Mouse (Mus musculus) common myeloid progenitor, adult 5-6 weeks (primary cell): ENCODE measurements around the gene Proser3. TPM values are rescaled to one million over a fixed set of nuclear protein-coding genes. Genes with fewer than 3 reads are reported as not detected.

ENCODE experiments used
- ATAC-seq: replicated peaks from 2 replicates; pipeline ENCODE4 v1.8.0; 2016; ENCODE audit warnings: low read depth, mild to moderate bottlenecking, moderate TSS enrichment, inconsistent platforms; ENCODE audit not compliant: poor library complexity, severe bottlenecking
- total RNA-seq: library from RNA; stranded (forward); fragments of 200-1000, 187-1606 nt; gene quantifications from 2 replicates; pipeline ENCODE4 v1.2.3, GENCODE M21; 2017

Gene Proser3
- total RNA-seq, 1 experiment from 2014 or later, result 4.7 TPM

GRCm38 (mm10) chr7:30581547-30581946, 29.4 kb upstream of the Proser3 start:
- ATAC-seq, result no peak

GRCm38 (mm10) chr7:30579950-30580349, 27.9 kb upstream of the Proser3 start:
- ATAC-seq, result no peak

- ATAC-seq, result peak; percentile 65; the same call in 1 of the 2 replicates
Observed at GRCm38 (mm10) chr7:30572969-30573368, 20.9 kb upstream of the Proser3 start.

- ATAC-seq, result no peak
Observed at GRCm38 (mm10) chr7:30572389-30572788, 20.3 kb upstream of the Proser3 start.

- ATAC-seq, result no peak
Observed at GRCm38 (mm10) chr7:30567555-30567954, 15.5 kb upstream of the Proser3 start.

GRCm38 (mm10) chr7:30566033-30566432, 13.9 kb upstream of the Proser3 start:
- no peak for ATAC-seq

- ATAC-seq, result no peak
Observed at GRCm38 (mm10) chr7:30564970-30565571, 13.0 kb upstream of the Proser3 start, which contains the start of gene Igflr1. Igflr1 (plus strand) TSS chr7:30565427.

- ATAC-seq, result no peak
Observed at GRCm38 (mm10) chr7:30563906-30564280, 11.8 kb upstream of the Proser3 start.

GRCm38 (mm10) chr7:30563117-30563905, 11.2 kb upstream of the Proser3 start, which contains the start of the genes U2af1l4, Gm49396 and Psenen:
U2af1l4 (plus strand) TSS chr7:30563301.
Gm49396 (plus strand) TSS chr7:30563344.
Psenen (minus strand) TSS chr7:30563627.
- peak; percentile 64 for ATAC-seq

GRCm38 (mm10) chr7:30562526-30563116, 10.5 kb upstream of the Proser3 start:
- peak; percentile 9; the same call in 1 of the 2 replicates for ATAC-seq

- ATAC-seq, result no peak
Observed at GRCm38 (mm10) chr7:30560296-30560695, 8.2 kb upstream of the Proser3 start.

- ATAC-seq, result peak; percentile 79
Observed at GRCm38 (mm10) chr7:30559443-30559954, 7.4 kb upstream of the Proser3 start, which contains the start of gene Lin37. Lin37 (minus strand) TSS chr7:30559838.

- ATAC-seq, result no peak
Observed at GRCm38 (mm10) chr7:30558656-30559442, 6.8 kb upstream of the Proser3 start.

GRCm38 (mm10) chr7:30557901-30558514, 5.9 kb upstream of the Proser3 start:
- no peak for ATAC-seq

GRCm38 (mm10) chr7:30556894-30557536, 4.9 kb upstream of the Proser3 start:
- ATAC-seq, result no peak

GRCm38 (mm10) chr7:30553810-30554584, 1.9 kb upstream of the Proser3 start:
- ATAC-seq, result no peak

- no peak for ATAC-seq
Observed at GRCm38 (mm10) chr7:30553021-30553589, 1.0 kb upstream of the Proser3 start.
